Mouse (Mus musculus) kidney, postnatal 25 days (tissue): Measurements from ENCODE around the gene Siae.

ENCODE experiments used
- DNase-seq, 2 experiments: peaks; one replicate each; pipeline ENCODE4 v3.0.0; 2021; ENCODE audit warnings: mixed read lengths in 2 of 2

Gene Siae

DNA sequence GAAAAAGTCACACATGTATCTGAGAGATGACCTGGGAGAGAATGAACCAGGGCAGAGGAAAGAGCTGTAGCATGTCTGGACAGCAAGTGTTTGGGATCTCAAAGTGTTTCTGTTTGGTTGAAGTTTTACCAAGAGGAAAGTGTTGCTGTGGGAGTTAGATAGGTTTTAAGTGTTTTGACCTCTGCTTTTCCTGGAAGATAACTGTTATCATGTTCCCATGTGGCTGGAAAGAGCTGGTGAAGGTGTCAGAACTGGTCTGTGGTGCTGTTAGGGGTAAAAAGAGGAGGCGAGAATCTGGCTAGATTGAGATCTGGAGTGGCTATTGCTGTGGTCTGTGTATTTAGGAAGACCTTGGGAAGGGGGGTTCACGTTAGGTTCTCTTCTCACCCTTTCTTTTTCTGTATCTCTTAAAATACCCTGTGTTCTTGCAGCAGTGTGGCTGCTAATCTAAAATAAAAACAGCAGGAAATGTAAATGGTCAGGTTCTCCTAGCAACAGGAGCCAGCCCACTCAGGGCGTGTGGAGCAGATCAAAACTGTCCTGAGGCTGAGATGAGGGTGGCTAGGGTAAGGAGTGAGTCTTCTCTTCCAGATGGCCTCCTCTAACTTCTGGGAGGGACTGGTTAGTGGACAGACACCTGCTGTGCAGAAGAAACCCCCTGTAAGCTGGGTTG is 16.8 kb downstream of the Siae start:
- no peak for DNase-seq

DNA sequence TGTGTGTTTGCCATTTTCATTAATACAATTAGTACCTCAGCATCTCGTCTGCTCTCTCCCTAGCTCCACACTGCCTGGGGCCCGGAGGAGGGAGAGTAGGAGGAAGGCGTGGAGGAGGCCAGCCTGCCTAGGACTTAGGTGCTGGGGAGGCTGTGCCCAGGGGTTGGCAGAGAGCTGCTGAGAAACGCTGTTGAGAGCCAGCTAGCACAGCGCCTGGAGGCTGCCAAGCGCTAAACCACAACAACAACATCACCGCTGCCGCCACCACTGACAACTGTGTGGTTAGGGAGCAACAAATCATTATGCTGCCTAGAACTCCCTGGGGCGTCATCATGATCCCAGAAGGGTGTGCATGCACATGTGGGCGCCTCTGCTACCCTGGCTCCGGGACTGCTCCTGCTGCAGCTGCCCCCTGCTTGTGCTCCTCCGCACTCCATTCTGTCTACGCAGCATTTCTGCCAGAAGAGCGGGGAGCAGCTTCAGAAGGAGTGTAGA is 21.0 kb downstream of the Siae start:
- DNase-seq = no peak

DNA sequence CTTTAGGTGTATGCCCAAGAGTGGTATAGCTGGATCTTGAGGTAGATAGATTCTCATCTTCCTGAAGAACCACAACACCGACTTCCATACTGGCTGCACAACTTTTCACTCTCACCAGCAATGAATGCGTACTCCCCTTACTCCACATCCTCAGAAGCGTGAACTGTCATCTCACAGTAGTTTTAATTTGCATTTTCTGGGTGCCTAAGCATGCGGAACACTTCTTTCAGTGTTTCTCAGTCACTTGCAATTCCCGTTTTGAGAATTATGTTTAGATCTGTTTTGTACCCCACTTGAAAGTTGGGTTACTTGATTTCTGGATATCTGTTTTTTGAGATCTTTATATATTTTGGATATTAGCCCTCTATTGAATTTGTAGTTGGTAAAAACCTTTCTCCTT is 28.1 kb downstream of the Siae start:
- DNase-seq = no peak

DNA sequence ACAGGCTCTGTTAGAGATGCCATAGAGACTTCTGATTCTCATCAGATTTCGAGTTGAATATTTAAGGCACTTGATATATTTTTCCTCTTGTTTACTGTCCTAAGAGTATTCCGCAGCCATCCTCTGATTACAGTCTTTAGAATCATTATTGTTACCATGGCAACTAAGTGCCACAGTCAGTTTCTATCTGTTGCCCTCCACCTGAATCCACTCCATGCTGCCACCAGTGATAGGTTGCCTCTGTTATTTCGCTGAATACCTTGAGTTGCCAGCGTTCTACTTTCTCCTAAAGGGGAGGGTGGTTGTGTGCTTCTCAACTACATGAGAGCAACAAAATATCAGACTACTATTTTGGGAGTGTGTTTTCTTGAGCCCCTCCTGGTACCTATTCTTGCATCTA is 31.2 kb downstream of the Siae start:
- no peak for DNase-seq

DNA sequence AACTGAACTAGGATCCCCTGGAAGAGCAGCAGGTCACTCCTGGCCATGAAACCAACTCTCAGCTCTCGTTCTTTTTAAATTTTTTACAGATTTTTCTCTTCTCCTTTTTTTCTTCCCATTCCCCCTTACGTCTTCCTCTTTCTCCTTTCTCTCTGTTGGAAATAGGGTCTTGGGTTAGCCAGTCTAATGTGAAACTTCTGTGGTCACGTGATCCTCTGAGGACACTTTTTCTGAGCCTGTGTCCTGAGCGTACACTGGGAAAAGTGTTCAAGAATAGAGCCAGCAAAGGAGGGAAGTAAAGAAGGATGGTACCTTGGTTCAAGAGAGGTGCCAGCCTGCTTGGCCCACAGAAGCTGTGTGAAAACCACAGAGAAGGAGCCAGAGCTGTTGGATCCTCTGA is 34.9 kb downstream of the Siae start:
- no peak for DNase-seq

DNA sequence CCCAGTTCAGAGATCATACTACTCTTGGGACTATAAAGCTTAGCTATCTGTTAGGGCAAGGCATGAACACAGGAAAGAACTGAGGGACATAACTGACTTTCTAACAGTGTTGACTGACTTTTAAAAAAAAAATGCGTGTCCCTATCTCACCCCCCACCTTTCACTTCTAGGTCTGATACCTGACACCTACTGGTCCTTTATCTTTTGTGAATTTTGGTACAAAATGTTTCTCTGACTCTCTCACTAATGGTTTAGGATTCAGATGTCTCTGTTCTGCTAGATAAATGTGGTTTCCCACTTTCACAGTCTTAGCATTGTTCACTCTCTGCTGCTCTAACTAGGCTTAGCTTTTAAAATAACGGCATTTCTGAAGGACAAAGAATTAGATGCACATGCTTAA is 36.5 kb downstream of the Siae start:
- no peak for DNase-seq

DNA sequence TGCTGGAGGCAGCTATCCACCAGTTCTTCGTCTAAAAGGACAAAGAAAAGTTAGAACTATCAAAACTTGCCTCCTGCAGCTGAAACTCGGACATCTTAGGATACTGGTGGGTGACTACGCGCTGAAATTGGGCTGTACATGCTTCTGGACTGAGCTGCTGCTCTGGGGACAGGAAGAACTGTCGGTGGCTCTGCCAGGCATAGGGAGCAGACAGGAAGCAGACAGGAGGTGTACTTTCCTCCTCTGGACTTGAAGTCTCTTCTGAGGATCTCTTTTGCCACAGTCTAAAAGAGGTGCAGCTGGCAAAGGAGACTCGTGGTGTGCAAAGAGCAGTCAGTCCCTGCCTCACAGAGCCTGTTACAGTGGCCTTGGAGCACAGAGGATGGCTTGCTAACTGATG is 37.1 kb downstream of the Siae start:
- DNase-seq = no peak

DNA sequence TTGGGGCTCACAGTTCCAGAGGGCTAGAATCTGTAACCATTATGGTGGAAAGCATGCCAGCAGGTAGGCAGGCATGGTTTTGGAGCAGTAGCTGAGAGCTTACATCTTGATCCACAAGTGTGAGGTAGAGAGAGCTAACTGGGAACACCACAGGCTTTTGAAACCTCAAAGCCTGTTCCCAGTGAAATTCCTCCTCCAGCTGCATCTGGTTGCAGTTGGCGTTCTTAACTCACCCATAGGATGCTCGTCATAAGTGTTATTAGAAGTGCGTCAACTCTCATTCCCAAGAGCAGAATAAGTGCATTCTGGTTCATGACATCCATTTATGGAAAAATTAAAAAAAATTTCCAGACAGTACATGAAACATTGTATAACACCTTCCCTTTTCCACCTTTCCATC is 38.2 kb downstream of the Siae start:
- DNase-seq = no peak

DNA sequence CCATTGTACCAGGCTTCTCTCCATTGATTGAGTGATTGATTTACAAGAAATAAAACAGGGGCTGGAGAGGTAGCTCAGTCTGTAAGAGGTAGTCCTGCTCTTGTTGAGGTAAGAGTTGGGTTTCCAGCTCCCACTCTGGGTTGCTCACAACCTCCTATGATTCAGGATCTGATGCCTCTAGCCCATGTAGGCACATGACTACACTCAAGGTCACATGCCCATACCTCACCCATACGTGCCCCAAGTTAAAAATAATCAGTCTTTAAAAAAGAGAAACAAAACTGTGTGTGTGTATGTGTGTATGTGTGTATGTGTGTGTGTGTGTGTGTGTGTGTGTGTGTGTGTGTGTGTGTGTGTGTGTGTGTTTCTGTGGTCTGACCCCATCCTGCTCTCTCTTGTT is 40.1 kb downstream of the Siae start:
- no peak for DNase-seq

DNA sequence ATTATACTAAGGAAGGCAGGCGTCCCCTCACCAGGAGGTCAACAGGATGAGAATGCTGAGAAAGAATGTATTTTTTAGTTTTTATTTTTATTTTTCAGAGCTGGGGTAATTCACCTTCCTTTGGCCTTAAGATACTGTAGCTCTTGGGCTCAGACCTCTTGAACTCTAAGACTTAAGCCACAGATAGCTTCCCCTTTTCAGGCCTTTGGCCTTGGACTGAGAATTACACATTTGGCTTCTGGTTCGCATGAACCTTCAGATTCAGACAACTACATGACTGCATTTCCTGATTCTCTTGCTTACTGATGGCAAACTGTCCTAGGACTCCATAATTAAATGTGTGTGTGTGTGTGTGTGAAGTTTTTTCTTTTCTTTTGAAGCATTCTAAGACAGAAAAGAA is 43.1 kb downstream of the Siae start:
- no peak for DNase-seq

DNA sequence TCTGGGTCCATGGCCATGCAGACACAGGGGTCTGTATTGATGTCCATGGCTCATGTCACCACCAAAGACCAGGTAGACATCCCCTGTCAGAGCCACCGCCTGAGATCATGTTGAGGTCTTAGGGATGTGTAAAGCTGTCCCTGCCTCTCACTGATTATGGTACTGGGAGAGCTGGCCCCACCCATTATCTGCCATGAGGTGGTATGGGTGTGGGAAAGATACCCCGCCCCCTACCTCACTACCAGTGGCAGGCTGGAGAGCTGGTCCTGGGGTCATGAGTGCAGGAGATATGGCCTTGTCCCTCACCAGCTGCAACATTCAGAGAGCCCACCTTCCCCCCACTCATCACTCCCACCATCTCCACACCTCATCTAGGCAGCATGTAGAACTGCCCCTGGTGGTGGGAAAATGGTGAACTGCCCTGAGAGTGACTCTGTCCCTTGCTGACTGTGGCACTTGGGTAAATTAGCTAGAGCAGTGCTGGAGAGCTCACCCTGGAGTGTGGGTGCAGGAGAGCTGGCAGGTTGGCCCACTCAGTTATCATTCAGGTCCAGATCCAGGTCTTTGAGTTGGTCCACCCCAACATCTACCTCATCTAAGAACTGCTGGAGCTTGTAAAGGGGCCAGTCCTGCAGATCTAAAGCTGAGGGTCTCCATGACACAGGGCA is 45.2 kb downstream of the Siae start:
- DNase-seq = no peak

DNA sequence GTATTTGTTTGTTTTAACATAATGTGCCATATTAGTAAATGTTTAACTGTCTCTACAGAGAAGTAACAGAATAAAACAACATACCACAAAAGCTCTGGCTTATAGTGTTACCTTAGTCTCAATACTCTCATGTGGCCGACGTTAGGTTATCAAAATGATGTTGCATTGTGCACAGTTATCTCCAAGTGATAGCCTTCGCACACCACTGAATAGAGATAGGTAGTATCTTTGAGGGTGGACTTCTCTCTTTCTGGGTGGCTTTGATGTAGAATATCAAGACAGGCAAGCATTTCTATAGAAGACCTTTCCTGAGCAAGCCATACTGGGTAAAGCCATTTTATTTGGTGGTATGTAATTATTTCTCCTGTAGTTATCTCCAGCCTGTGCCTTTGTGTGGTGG is 49.6 kb downstream of the Siae start:
- DNase-seq = no peak

DNA sequence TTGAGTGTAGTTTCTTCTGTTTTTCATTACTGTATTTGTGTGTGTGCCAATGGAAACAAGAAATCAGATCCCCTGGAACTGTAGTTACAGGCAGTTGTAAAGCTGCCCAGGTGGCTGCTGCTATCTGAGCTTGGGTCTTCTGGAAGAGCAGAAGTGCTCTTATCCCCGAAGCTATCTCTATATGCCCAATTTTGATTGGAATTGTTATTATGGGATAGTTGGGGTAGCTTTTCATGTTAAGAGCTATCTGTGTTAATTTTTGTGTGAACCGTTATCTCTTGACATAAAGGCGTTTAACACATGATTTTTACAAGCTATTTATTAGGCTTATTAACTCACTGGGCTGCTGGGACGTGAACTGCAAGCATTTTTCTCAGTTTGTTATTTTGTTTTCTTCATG is 54.1 kb downstream of the Siae start:
- DNase-seq = no peak

DNA sequence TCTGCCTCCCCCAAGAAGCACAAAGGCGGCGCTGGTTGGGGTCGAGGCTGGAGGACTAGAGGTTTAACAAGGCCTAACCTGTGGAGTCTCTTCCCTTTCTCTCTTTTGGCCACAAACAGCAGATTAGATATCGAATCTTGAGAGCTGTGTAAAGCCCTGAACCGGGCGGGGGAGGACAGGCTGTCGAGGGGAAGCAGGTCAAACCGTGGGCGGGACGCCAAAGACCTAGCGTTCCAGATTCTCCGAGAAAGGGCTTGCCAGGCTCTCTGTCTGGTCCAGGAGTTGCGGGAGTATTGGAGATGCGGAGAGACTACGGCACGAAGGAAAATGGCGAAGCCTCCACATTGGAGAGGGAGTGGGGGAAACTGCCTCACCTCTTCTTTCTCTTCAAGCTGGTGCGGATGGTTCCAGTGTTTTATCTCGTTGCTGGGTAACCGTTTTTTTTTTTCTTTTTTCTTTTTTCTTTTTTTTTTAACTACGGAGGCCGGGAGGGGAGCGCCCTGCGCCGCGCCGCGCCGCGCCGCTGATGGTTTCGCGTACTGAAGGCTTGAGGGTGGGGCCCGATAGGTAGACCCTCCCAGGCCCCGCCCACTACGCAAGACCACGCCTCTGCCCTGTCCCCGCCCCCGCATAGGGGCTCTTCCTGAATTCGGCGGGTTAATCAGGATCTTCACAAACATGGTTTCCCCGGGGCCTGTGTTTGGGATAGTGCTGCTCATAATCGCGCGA is 57.8 kb downstream of the Siae start, which contains the start of gene Spa17:
TSS of gene Spa17 (minus strand) at position 541 of the 729 bp plus-strand sequence.
- peak; percentile 93 to 95 for DNase-seq

DNA sequence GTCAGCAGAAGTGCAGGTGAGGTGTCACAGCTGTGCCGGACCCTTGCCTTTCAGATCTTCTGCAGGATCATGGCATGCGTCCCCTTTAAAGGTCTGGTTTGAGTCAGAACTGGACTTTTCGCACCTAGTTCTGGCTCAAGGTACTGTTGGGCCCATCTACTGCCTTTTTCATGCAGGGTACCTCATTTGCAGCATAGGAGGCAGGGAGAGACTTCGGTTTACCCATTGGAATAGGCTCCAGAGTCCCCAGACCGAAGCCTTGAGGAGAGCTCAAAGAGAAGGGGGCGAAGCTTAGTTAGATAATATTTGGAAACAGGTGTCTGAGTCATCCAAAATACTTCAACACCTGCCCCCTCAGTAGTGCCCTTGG is 58.4 kb downstream of the Siae start:
- DNase-seq = no peak

DNA sequence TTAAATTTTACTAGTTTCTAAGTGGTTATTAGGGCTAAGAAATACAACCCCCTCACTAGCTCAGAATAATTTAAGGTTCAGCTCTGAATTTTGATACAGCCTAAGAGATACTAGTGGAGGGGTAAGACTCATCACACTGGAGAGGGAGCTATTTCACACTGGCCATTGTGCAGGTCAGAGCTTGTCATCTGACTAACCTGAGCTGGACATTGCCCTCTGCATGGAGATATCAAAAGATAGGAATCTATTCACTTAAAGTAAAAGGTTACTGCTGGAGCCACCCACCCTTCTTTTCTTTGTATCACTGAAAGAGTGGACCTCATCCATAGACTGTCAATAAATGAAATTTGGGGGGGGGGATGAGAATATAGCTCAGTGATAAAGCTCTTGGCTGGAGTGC is 58.8 kb downstream of the Siae start:
- no peak for DNase-seq

DNA sequence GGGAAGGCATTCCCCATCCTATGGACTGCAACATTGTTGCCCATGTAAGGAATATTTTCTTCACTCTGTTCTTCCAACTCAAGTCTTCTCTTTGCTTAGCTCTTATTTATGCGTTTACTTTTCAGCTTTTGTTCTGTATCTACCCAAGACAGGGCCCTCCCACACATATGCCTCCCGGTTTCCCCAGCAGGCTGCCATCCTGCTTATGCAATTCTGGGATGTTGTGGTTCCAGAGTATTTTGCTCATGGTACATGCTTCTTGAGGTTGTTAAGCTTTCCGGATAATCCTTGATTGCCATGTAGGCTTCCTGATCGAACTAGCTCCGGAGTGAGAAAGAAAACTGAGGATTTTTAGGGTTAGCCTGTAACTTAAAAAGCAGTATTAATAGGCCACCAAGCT is 59.7 kb downstream of the Siae start:
- DNase-seq = no peak

DNA sequence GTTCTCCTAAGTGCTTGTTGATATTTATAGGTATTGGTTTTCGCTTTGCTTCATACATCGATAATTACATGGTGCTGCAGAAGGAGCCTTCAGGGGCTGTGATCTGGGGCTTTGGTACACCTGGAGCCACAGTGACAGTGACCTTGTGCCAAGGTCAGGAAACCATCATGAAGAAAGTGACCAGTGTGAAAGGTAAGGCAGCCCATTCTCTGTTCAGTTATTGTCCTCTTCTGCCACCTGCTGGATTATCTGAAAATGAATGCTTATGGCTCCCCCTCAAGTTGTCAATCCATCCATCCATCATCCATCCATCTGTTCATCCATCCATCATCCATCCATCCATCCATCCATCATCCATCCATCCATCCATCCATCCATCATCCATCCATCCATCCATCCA is 61.3 kb downstream of the Siae start:
- peak; percentile 50 to 55 for DNase-seq

DNA sequence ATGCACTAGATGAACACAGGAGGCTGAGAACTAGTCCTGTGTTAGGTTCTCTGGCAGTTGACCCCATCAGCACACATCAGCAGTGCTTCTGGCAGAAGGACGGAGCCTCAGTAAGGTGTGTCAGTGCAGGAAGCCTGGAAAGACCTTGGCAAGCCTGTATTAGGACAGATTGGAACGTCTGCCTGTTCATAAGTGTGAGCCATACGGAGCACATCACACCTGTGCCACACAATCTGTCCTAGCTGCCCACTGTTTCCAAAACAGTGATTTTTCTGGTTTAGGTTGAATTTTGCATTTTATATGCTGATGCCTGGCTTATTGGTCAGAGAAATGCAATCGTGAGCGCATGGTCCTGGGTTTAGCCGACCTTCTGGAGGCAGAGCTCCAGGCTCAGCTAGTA is 65.8 kb downstream of the Siae start:
- DNase-seq = no peak

DNA sequence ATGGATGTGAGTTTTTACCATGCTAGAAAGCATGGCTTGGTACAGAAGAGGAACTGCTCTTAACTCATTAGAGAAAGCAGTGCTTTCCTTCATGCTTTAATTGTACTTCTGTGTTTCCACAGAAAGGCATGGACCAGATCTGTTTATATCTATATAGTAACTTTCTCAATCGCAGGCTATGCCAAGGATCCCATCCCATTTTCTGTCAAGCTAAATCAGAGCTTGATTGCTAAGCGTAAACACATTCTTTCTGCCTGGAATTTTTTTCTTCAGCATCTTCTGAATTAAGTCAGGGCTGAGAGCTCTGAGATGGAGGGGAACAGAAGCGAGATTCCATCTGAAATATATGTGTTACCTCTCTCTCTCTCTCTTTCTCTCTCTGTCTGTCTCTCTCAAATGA is 68.5 kb downstream of the Siae start:
- DNase-seq = no peak

DNA sequence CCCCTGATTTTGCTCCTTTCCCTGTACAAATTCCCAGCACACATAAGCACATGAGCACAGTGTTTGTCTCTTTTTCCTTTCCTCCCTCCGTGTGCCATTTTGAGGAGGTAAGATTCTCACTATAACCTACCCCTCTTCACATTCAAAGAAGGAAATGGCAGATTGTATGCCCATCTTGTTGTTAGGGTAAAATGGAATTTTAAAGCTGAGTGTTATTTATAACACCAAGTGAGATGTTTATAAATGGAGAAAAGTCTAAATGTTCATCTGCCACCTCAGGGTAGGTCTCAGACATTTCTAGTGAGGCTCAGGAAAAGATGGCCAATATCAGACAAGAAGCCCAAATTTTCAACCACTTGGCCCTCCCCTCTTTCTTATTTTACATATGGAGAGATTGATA is 69.0 kb downstream of the Siae start:
- no peak for DNase-seq

DNA sequence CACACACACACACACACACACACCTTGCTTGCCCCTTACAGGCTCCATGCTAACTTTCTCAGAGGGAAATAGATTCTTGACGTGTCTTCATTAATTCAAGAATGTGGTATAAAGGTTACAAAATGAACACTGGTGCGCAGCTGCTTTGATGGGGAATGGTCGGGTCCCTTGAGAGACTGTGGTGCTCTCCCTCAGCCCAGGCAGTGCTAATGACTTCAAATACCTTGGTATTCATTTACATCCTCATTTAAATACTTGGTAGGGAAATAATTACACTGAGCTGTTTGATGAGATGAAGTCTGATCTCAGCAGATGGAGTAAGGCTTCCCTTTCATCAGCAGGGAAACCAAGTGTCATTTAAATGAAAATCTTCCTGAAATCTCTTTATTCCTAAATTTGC is 69.6 kb downstream of the Siae start:
- no peak for DNase-seq

DNA sequence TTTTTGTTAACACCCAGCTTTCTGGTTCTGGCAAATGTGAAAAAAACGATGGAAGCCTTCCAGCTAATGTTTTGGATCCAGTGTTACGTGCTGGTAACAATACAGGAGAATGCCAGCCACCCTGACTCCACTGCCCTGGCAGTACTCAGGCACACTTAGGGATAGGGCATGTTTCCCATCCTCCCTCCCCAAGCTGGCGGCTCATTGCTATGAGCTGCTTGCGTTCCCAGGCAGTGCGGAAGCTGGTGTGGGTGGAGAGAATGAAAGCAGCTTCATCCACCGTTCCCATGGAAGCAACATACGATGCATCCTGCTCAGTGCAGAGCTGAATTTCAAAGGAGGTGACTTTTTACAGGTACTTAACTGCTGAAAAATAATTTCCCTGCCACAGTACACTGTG is 70.1 kb downstream of the Siae start:
- DNase-seq = peak; percentile 29 to 51

DNA sequence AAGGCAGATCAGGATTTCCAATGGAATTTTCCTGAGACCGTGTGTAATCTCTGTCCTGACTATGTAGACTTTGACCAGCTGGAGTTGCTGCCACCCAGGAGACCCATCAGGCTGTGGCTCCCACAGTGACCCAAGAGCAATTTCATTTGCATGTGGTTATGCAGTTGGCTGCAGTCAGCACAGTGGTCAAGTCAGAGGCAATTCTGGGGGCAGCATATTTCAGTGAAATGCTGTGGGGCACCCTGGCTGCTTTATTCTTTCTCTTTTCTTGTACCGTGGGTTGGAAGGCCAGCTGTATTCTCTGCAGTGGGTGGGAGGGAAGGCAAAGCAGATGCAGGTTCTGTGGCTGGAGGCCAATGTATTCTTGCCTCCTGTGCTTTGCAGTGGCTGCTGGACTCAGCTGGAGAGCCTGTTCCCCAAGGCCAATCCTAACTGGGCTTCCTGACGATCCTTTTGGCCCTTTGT is 70.6 kb downstream of the Siae start:
- DNase-seq = peak; percentile 36 to 66
